Mouse (Mus musculus): ENCODE results near the gene Ambra1. TPM values are rescaled to one million over a fixed set of nuclear protein-coding genes. Genes with fewer than 3 reads are reported as not detected.

Ambra1 gene
- polyA plus RNA-seq, 1 experiment = 45.3 TPM

DNA sequence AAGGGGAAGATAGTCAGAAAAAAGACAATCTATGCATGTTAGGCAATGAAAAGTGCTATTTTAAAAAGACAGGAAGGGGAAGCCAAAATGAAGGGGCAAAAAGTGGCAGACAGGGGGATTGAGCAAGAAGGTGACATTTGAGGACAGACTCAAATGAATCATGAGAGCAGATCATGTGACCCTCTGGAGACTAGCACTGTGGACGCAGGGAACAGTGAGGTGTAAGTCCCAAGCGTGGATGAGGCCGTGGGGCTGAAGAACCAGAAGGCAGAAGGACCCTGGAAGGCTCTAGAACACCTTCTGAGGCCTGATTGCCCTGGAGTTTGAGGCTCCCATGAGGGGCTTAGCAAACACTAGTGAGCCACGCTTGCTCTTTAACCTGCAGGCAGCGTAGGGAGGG, 236.4 kb downstream of the Ambra1 start:
- no peak for DNase-seq (ENCODE audit: low read depth)
- TF ChIP-seq POLR2A (IDR thresholded peaks at IDR 0.05; ENCODE audit: borderline replicate concordance, extremely low read depth, insufficient read depth, insufficient read length, poor library complexity, severe bottlenecking) (no peak), CTCF (IDR thresholded peaks at IDR 0.05; ENCODE audit: borderline replicate concordance, extremely low read depth, insufficient read depth, insufficient read length) (no peak)

DNA sequence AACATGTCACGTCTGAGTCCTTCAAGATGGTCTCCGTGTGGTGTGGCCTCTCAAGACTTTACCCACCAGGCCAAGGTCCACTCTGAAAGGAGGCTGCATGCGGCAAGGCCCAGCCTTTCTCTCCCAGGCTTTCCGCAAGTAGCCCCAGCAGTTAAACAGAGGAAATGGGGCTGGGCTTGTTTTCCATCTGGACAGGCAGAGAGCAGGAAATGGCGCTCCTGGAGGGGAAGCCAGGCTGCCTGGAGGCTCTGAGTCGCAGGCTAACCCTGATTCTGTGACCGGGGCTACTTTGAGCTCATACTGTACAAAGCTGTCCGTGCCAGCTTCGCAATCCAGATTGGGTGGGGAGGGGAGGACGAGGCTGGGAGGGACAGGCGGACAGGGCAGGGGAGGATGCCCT, 238.0 kb downstream of the Ambra1 start:
- TF ChIP-seq CTCF (IDR thresholded peaks at IDR 0.05; ENCODE audit: borderline replicate concordance, extremely low read depth, insufficient read depth, insufficient read length) (no peak), POLR2A (IDR thresholded peaks at IDR 0.05; ENCODE audit: borderline replicate concordance, extremely low read depth, insufficient read depth, insufficient read length, poor library complexity, severe bottlenecking) (no peak)
- DNase-seq (ENCODE audit: low read depth) = no peak

Other genes starting within 250 kb of the Ambra1 start
- gene Ckap5, start 203.4 kb upstream of the Ambra1 start, polyA plus RNA-seq (2012; rRNA removed) = 82.5 and 106 TPM in 2 replicates
- 0.18 TPM in 2 replicates for gene F2, start 93.7 kb upstream of the Ambra1 start, polyA plus RNA-seq (2012; rRNA removed)
- 26.8 and 27.3 TPM in 2 replicates for gene Zfp408, start 80.3 kb upstream of the Ambra1 start, polyA plus RNA-seq (2012; rRNA removed)
- 86.5 and 90.0 TPM in 2 replicates for gene Arhgap1, start 80.3 kb upstream of the Ambra1 start, polyA plus RNA-seq (2012; rRNA removed)
- 62.0 and 71.0 TPM in 2 replicates for gene Atg13, start 19.6 kb upstream of the Ambra1 start, polyA plus RNA-seq (2012; rRNA removed)
- 4.6 and 8.4 TPM in 2 replicates for gene Harbi1, start 19.3 kb upstream of the Ambra1 start, polyA plus RNA-seq (2012; rRNA removed)
- 2.0 and 2.5 TPM in 2 replicates for gene Chrm4, start 197.1 kb downstream of the Ambra1 start, polyA plus RNA-seq (2012; rRNA removed)
- gene Mdk, start 202.2 kb downstream of the Ambra1 start, polyA plus RNA-seq (2012; rRNA removed) = 198 and 297 TPM in 2 replicates
- not detected in 2 replicates for gene Gm9821, start 215.6 kb downstream of the Ambra1 start, polyA plus RNA-seq (2012; rRNA removed)
- 89.7 and 102 TPM in 2 replicates for gene Dgkz, start 245.7 kb downstream of the Ambra1 start, polyA plus RNA-seq (2012; rRNA removed)